Mouse (Mus musculus) limb, embryonic 14.5 days (tissue): ENCODE measurements around the gene Idua. TPM values are rescaled to one million over a fixed set of nuclear protein-coding genes. Genes with fewer than 3 reads are reported as not detected.
A peak's percentile ranks its signal among the peaks of the same experiment; 100 is the strongest.

ENCODE experiments used
- ATAC-seq: fragments of 200-750 bp; cut with Nextera tagmentation; 2 replicates; pipeline ENCODE4 v1.8.0; 2017; ENCODE audit warnings: low read depth, moderate number of reproducible peaks, moderate TSS enrichment; ENCODE audit not compliant: low FRiP score
- DNase-seq: peaks from one replicate; pipeline ENCODE4 v3.0.0-alpha.2; 2015; ENCODE audit warnings: low spot score
- H3K27ac ChIP-seq: fragments of 300-500 bp; sonication (generic); replicated peaks from 2 replicates; pipeline ENCODE4 v1.5.1; 2014; ENCODE audit warnings: low read depth, mild to moderate bottlenecking, low read length, moderate library complexity, mixed read lengths
- H3K27me3 ChIP-seq: fragments of 300-500 bp; sonication (generic); 2 replicates; pipeline ENCODE4 v1.6.1; 2014; ENCODE audit warnings: low read length, mixed read lengths; ENCODE audit not compliant: control insufficient read depth, insufficient read depth
- H3K36me3 ChIP-seq: fragments of 300-500 bp; sonication (generic); 2 replicates; pipeline ENCODE4 v1.6.1; 2014; ENCODE audit warnings: mild to moderate bottlenecking, low read length, moderate library complexity, mixed read lengths; ENCODE audit not compliant: control insufficient read depth, insufficient read depth
- H3K4me1 ChIP-seq: fragments of 300-500 bp; sonication (generic); 2 replicates; pipeline ENCODE4 v1.6.1; 2014; ENCODE audit warnings: antibody characterized with exemption, low read length, mixed read lengths; ENCODE audit not compliant: control insufficient read depth, insufficient read depth
- H3K4me2 ChIP-seq: fragments of 300-500 bp; sonication (generic); replicated peaks from 2 replicates; pipeline ENCODE4 v1.6.1; 2014; ENCODE audit warnings: low read depth, mild to moderate bottlenecking, low read length, moderate library complexity; ENCODE audit not compliant: severe bottlenecking
- H3K4me3 ChIP-seq: fragments of 300-500 bp; sonication (generic); replicated peaks from 2 replicates; pipeline ENCODE4 v1.5.1; 2014; ENCODE audit warnings: low read length
- H3K9ac ChIP-seq: fragments of 300-500 bp; sonication (generic); 2 replicates; pipeline ENCODE4 v1.6.1; 2014; ENCODE audit warnings: mild to moderate bottlenecking, low read depth, low read length, moderate library complexity; ENCODE audit not compliant: severe bottlenecking
- H3K9me3 ChIP-seq: fragments of 300-500 bp; sonication (generic); 2 replicates; pipeline ENCODE4 v1.6.1; 2016; ENCODE audit warnings: low read length; ENCODE audit not compliant: control insufficient read depth
- POLR2A ChIP-seq: fragments of 200-500 bp; IDR thresholded peaks from 2 replicates; pipeline ENCODE4 v1.8.0; 2012; ENCODE audit warnings: inconsistent platforms, mild to moderate bottlenecking, moderate library complexity, borderline replicate concordance; ENCODE audit not compliant: insufficient read depth, insufficient read length; ENCODE audit errors: extremely low read depth
- WGBS: fragments of 180-500 bp; shearing (Covaris S2); extraction: QIAGEN DNeasy Blood & Tissue Kit; methylation state at CpG from one replicate; pipeline ENCODE4 v1.1.7; 2014; 5-methylcytosine and 5-hydroxymethylcytosine counted together
- polyA plus RNA-seq, 2 experiments: library from polyadenylated mRNA; depleted of rRNA in 1 of 2; stranded (reverse) in 1 of 2; unstranded in 1 of 2; fragments of >200 nt; fragmentation: Nextera tagmentation in 1 of 2; extraction: Ambion mirVana in 1 of 2; gene quantifications; 2 replicates each; pipeline versions ENCODE4 v1.2.1 to v1.2.3; 2012 to 2014

Idua gene
- polyA plus RNA-seq, 2 experiments = 15.6 to 21.4 TPM

- ATAC-seq (peak; percentile 27; the same call in 1 of the 2 replicates), DNase-seq (no peak)
- H3K4me1 ChIP-seq = peaks cover 12% of the 10 kb centered on the region
- 10% methylated on average over 5 of the region's 5 CpGs for WGBS
- no peak for TF ChIP-seq POLR2A
- H3K27ac ChIP-seq = peak overlapping the region; percentile 87
- peak overlapping the region; percentile 60 for H3K4me2 ChIP-seq
- H3K27me3 ChIP-seq = no peaks in the 10 kb centered on the region
- H3K9me3 ChIP-seq = no peaks in the 10 kb centered on the region
- no peaks in the 10 kb centered on the region for H3K36me3 ChIP-seq
- peak overlapping the region; percentile 68 for H3K9ac ChIP-seq
- H3K4me3 ChIP-seq = peak overlapping the region; percentile 35
Observed at GRCm38 (mm10) chr5:108676772-108677498, 16.8 kb downstream of the Idua start.

GRCm38 (mm10) chr5:108677605-108678295 lies 17.6 kb downstream of the Idua start:
- Histone ChIP-seq H3K4me3 (peak overlapping the region; percentile 35), H3K4me1 (peaks cover 12% of the 10 kb centered on the region), H3K4me2 (peak overlapping the region; percentile 60), H3K9ac (peak overlapping the region; percentile 68), H3K27me3 (no peaks in the 10 kb centered on the region), H3K9me3 (no peaks in the 10 kb centered on the region), H3K27ac (peak overlapping the region; percentile 87), H3K36me3 (no peaks in the 10 kb centered on the region)
- no peak for TF ChIP-seq POLR2A
- 6% methylated on average over 25 of the region's 25 CpGs for whole genome bisulfite sequencing
- ATAC-seq (peak; percentile 88), DNase-seq (peak; percentile 73)

GRCm38 (mm10) chr5:108678296-108678854 lies 18.2 kb downstream of the Idua start:
- Histone ChIP-seq H3K4me1 (peaks cover 12% of the 10 kb centered on the region), H3K9ac (no peak overlapping the region), H3K4me2 (no peak overlapping the region), H3K4me3 (no peak overlapping the region), H3K36me3 (no peaks in the 10 kb centered on the region), H3K27me3 (no peaks in the 10 kb centered on the region), H3K9me3 (no peaks in the 10 kb centered on the region), H3K27ac (peak overlapping the region; percentile 48; the same call in 1 of the 2 replicates)
- WGBS = 92% methylated on average over 6 of the region's 6 CpGs
- ATAC-seq (no peak), DNase-seq (no peak)
- TF ChIP-seq POLR2A = no peak

GRCm38 (mm10) chr5:108679909-108680308 lies 19.8 kb downstream of the Idua start:
- WGBS = 55% methylated on average over 3 of the region's 3 CpGs
- Histone ChIP-seq H3K4me2 (no peak overlapping the region), H3K27ac (no peak overlapping the region), H3K27me3 (no peaks in the 10 kb centered on the region), H3K36me3 (no peaks in the 10 kb centered on the region; the same call in 1 of the 2 replicates), H3K9ac (no peak overlapping the region), H3K9me3 (no peaks in the 10 kb centered on the region), H3K4me1 (peaks cover 12% of the 10 kb centered on the region), H3K4me3 (no peak overlapping the region)
- ATAC-seq = no peak
- DNase-seq = no peak
- TF ChIP-seq POLR2A = no peak

- Histone ChIP-seq H3K4me1 (peaks cover 12% of the 10 kb centered on the region), H3K36me3 (peaks cover under 1% of the 10 kb centered on the region; the same call in 1 of the 2 replicates), H3K27ac (no peak overlapping the region), H3K4me2 (no peak overlapping the region), H3K27me3 (no peaks in the 10 kb centered on the region), H3K4me3 (no peak overlapping the region), H3K9ac (no peak overlapping the region), H3K9me3 (no peaks in the 10 kb centered on the region)
- no peak for TF ChIP-seq POLR2A
- WGBS = 92% methylated on average over 6 of the region's 6 CpGs
- ATAC-seq (no peak), DNase-seq (no peak)
Observed at GRCm38 (mm10) chr5:108680871-108681270, 20.7 kb downstream of the Idua start.
